Mouse (Mus musculus) hindbrain, embryonic 11.5 days (tissue): Measurements from ENCODE around the gene Lrguk. TPM values are rescaled to one million over a fixed set of nuclear protein-coding genes. Genes with fewer than 3 reads are reported as not detected.
A peak's percentile ranks its signal among the peaks of the same experiment; 100 is the strongest.

ENCODE experiments used
- ATAC-seq: fragments of 200-750 bp; cut with Nextera tagmentation; 2 replicates; pipeline ENCODE4 v1.8.0; 2017; ENCODE audit warnings: mild to moderate bottlenecking, moderate TSS enrichment, moderate library complexity; ENCODE audit not compliant: low FRiP score
- DNase-seq: peaks from one replicate; pipeline ENCODE4 v3.0.0-alpha.2; 2015; ENCODE audit warnings: low spot score
- H3K27ac ChIP-seq: fragments of 300-500 bp; sonication (generic); 2 replicates; pipeline ENCODE4 v1.5.1; 2014; ENCODE audit warnings: mild to moderate bottlenecking, low read depth, low read length
- H3K27me3 ChIP-seq: fragments of 300-500 bp; sonication (generic); 2 replicates; pipeline ENCODE4 v1.6.1; 2014; ENCODE audit warnings: mild to moderate bottlenecking, low read length, moderate library complexity, mixed read lengths; ENCODE audit not compliant: control insufficient read depth, insufficient read depth
- H3K36me3 ChIP-seq: fragments of 300-500 bp; sonication (generic); 2 replicates; pipeline ENCODE4 v1.6.1; 2014; ENCODE audit warnings: mild to moderate bottlenecking, low read length, moderate library complexity, mixed read lengths; ENCODE audit not compliant: control insufficient read depth, insufficient read depth
- H3K4me1 ChIP-seq: fragments of 300-500 bp; sonication (generic); replicated peaks from 2 replicates; pipeline ENCODE4 v1.6.1; 2014; ENCODE audit warnings: low read length, mixed read lengths; ENCODE audit not compliant: control insufficient read depth, insufficient read depth
- H3K4me2 ChIP-seq: fragments of 300-500 bp; sonication (generic); replicated peaks from 2 replicates; pipeline ENCODE4 v1.6.1; 2014; ENCODE audit warnings: mild to moderate bottlenecking, low read depth, low read length
- H3K4me3 ChIP-seq: fragments of 300-500 bp; sonication (generic); 2 replicates; pipeline ENCODE4 v1.5.1; 2014; ENCODE audit warnings: low read depth, low read length
- H3K9ac ChIP-seq: fragments of 300-500 bp; sonication (generic); 2 replicates; pipeline ENCODE4 v1.6.1; 2014; ENCODE audit warnings: low read depth, low read length
- H3K9me3 ChIP-seq: fragments of 300-500 bp; sonication (generic); 2 replicates; pipeline ENCODE4 v1.6.1; 2016; ENCODE audit warnings: low read length; ENCODE audit not compliant: control insufficient read depth
- WGBS: fragments of 180-500 bp; shearing (Covaris S2); extraction: QIAGEN DNeasy Blood & Tissue Kit; methylation state at CpG from one replicate; pipeline ENCODE4 v1.1.7; 2014; 5-methylcytosine and 5-hydroxymethylcytosine counted together
- polyA plus RNA-seq: library from polyadenylated mRNA; unstranded; fragments of >200 nt; fragmentation: Nextera tagmentation; extraction: Ambion mirVana; gene quantifications from 2 replicates; pipeline ENCODE4 v1.2.1, GENCODE M21; 2014

Gene Lrguk
- polyA plus RNA-seq, result 0.63 and 1.9 TPM in 2 replicates

DNA sequence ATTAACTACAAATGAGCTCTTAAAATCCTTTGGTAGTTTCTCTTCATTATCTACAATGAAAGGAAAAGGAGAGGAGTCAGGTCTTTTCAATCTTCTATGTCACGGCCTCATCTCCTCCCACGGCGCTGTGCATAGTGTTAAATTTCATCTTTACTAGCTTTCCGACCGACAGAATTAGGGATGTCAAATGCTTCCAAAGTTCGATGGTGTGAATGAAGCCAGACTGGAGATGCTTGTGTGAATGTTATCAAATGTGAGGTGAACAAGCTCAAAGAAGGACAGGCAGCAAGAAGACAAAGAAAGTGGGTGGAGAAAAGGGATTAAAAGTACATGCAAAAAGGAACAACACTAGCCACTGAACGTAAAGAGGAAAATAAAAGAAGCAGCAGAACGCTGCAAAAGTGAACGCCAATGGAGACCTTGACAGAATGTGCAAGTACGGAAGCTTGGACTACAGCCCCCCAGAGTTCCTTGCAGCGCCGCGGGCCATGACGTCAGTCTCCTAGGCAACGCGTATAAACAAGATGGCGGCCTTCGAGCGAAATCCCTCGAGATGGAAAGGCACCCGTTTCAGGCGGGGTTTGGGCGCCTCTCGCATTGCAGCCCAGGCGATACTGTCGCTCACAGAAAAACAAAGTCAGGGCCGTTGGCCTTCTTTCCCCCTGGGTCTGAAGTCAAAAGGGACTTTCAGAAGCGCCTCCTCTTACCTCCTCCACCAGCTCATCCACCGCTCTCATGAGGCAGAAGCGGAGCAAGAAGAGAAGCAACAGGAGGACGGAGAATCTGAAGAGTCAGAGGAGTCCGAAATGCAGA, at the start of gene Lrguk:
Gene Lrguk (plus strand): TSS at position 516 of the 813 bp plus-strand sequence.
- Histone ChIP-seq H3K27me3 (no peaks in the 10 kb centered on the region), H3K9me3 (no peaks in the 10 kb centered on the region), H3K27ac (no peak within 1 kb of the TSS), H3K4me3 (peak within 1 kb of the TSS; percentile 65), H3K9ac (peak within 1 kb of the TSS; percentile 59), H3K36me3 (no peaks in the 10 kb centered on the region), H3K4me2 (peak within 1 kb of the TSS; percentile 88), H3K4me1 (no peaks in the 10 kb centered on the region)
- ATAC-seq (peak; percentile 93), DNase-seq (peak; percentile 92)
- 6% methylated on average over 32 of the region's 32 CpGs for WGBS

DNA sequence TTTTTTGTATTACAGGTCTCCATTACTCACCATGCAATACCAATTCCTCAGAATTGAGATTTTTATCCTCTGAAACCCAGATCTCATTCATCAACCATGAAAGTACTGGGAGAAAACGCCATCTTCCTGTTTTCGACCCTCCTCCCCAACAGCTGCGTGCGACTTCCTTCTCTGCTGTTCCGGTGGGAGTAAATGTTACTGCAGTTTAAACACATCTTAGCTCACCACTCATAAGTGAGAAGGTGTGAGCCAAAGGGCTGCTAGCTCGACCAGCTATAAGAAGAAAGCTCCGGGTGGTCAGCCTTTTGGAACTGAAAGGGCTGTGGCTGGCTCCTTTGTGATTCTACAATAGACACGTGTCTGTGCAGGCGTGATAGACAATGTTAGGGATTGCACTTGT, 46.5 kb upstream of the Lrguk start:
- WGBS, result 82% methylated on average over 9 of the region's 9 CpGs
- Histone ChIP-seq H3K4me2 (no peak overlapping the region), H3K4me3 (no peak overlapping the region), H3K27ac (no peak overlapping the region), H3K4me1 (no peaks in the 10 kb centered on the region), H3K36me3 (no peaks in the 10 kb centered on the region), H3K9me3 (no peaks in the 10 kb centered on the region), H3K27me3 (no peaks in the 10 kb centered on the region), H3K9ac (no peak overlapping the region)
- DNase-seq (no peak), ATAC-seq (no peak)

DNA sequence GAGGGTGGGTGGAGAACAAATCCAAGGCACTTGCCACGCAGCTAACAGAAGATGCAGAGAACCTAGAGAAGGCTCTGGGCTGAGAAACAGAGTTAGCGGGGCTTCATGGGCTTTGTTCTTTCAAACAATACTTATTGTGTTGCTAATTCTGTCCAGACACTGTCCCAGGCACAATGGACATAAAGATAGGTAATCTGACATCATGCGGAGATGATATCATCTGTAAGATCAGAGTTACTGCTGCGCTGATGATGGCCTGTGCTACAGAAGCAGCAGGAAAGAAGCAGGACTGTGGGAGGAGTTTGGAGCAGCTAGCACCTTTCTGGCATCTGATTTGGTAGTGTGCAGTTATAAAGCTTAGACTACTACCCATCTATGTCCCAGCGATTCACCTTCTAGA, 42.1 kb upstream of the Lrguk start:
- H3K9me3 ChIP-seq, result no peaks in the 10 kb centered on the region
- no peaks in the 10 kb centered on the region for H3K36me3 ChIP-seq
- H3K4me1 ChIP-seq, result no peaks in the 10 kb centered on the region
- H3K4me2 ChIP-seq, result no peak overlapping the region
- H3K9ac ChIP-seq, result no peak overlapping the region
- DNase-seq, result no peak
- no peaks in the 10 kb centered on the region for H3K27me3 ChIP-seq
- no peak for ATAC-seq
- no peak overlapping the region for H3K27ac ChIP-seq
- 71% methylated on average over 5 of the region's 5 CpGs for WGBS
- H3K4me3 ChIP-seq, result no peak overlapping the region

DNA sequence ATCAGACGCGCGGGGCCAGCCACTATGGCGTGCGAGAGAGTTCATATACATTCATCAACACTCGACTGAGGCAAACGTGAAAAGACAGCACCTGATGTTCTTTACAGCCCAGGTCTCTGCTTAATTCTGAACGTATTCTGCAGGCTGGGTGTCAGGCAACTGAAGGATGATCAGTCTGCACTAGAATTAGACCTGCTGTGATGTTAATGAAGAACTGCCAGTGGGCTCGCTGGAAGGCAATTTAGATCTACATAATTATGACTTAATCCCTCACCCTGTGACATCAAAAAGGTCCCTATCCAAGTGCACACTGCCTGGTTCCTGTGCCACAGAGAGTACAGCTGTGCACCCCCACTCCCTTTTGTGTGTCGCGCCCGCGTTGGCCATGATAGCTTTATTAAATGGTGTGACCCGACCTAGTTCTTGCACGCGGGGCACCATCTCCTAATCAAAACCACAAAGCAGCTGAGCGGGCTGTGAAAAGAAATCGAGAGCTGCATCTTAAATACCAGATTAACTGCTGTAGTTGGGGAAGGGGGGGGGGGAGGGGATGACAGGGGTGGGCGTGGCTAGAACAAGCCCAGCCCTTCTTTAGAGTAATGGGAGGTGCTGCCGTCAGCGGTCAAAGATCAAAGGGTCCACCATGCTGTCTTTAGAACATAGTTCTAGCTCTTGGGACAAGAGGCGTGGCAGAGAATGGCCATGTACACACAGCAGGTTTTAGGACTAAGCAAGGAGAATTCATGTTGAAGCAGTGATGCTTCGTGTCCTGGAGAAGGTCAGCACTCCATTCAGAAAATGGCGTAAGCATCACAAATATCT, 36.8 kb upstream of the Lrguk start:
- H3K4me1 ChIP-seq, result no peaks in the 10 kb centered on the region
- no peaks in the 10 kb centered on the region for H3K27me3 ChIP-seq
- H3K27ac ChIP-seq, result peak overlapping the region; percentile 60; the same call in 1 of the 2 replicates
- H3K4me2 ChIP-seq, result no peak overlapping the region
- no peak overlapping the region for H3K9ac ChIP-seq
- H3K36me3 ChIP-seq, result no peaks in the 10 kb centered on the region
- 37% methylated on average over 24 of the region's 24 CpGs for WGBS
- no peaks in the 10 kb centered on the region; the same call in 1 of the 2 replicates for H3K9me3 ChIP-seq
- ATAC-seq, result peak; percentile 83
- H3K4me3 ChIP-seq, result no peak overlapping the region
- peak; percentile 58 for DNase-seq

DNA sequence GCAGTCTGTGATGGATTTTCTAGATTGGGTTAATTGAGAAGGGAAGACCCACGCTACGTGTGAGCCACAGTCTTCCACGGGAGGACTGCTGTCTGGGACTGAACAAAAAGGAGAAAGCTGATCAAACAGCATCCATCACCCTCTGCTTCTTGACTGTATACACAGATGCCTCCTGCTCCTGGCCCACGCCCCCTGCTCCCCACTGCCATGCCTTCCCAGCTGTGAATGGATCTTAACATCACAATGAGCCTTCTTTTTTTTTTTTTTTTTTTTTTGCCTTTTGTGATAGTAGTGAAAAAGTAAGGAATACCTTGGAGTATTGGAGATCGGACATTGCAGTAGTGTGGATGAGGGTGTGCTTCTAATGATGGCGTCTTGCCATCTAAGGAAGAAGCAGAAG, 35.4 kb upstream of the Lrguk start:
- no peak overlapping the region for H3K9ac ChIP-seq
- H3K4me2 ChIP-seq, result no peak overlapping the region
- H3K4me1 ChIP-seq, result no peaks in the 10 kb centered on the region
- H3K27ac ChIP-seq, result no peak overlapping the region
- no peaks in the 10 kb centered on the region; the same call in 1 of the 2 replicates for H3K9me3 ChIP-seq
- DNase-seq (no peak), ATAC-seq (no peak)
- 44% methylated on average over 6 of the region's 6 CpGs for WGBS
- no peaks in the 10 kb centered on the region for H3K27me3 ChIP-seq
- no peak overlapping the region for H3K4me3 ChIP-seq
- no peaks in the 10 kb centered on the region for H3K36me3 ChIP-seq

DNA sequence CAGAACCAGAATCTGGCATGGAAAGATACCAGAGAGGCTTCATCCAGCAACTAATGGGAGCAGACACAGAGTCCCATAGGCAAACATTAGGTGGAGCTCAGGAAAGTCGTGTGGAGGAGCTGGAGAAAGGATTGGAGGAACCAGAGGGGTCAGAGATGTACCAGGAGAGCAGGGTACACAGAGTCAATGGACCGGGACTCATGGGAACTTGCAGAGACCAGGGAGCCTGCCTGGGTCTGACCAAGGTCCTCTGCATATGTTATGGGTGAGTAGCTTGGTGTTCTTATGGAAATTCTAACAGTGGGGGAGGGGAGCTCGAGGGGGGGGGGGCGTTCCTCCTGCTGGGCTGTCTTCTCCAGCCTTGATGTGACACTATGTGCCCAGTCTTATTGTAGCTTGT, 30.7 kb upstream of the Lrguk start:
- Histone ChIP-seq H3K4me1 (no peaks in the 10 kb centered on the region), H3K36me3 (no peaks in the 10 kb centered on the region), H3K9me3 (no peaks in the 10 kb centered on the region), H3K4me2 (no peak overlapping the region), H3K9ac (no peak overlapping the region), H3K27me3 (no peaks in the 10 kb centered on the region), H3K27ac (no peak overlapping the region), H3K4me3 (no peak overlapping the region)
- 50% methylated on average over 3 of the region's 4 CpGs for WGBS
- no peak for DNase-seq
- no peak for ATAC-seq

DNA sequence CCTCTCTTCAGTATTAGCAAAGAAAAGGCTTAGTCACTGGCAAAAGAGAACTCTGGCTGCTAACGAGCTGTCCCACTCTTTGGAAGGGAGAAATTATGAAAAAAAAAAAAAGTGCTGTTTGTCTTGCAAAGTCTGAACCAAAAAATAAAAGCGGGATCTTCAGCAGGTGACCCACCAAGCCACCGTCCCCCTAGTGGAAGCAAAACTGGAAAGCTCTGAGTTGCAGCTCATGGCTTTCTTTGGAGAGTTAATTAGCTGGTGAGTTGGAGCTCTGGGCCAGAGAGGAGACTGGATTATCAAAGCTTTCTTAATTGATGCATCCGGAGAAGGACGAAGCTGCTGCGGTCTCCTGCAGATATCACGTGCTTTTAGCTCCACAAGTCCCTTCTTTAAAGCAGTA, 29.7 kb upstream of the Lrguk start:
- ATAC-seq, result no peak
- no peak for DNase-seq

DNA sequence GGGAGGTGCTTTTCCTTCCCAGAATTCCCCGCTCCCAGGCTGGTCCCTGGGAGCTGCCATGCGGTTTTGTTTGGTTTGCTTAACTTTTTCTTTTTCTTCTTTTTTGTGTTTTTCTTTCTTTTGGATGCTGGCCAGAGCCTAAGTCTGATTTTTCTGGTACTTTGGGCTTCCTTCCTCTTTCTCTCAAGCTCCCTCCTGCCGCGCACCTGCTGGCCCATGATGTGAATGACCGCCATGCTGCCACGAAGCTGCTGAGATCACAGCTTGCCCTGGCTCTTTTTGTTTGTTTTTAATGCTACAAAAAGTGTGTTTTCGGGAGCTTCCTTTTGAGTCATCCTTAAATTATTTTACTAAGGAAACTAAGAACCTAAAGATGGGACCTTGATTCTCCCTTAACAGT, 28.6 kb upstream of the Lrguk start:
- no peak for ATAC-seq
- Histone ChIP-seq H3K27ac (no peak overlapping the region), H3K4me1 (no peaks in the 10 kb centered on the region), H3K4me2 (no peak overlapping the region), H3K4me3 (no peak overlapping the region), H3K36me3 (no peaks in the 10 kb centered on the region), H3K9me3 (no peaks in the 10 kb centered on the region), H3K9ac (no peak overlapping the region), H3K27me3 (no peaks in the 10 kb centered on the region)
- DNase-seq, result no peak
- 94% methylated on average over 7 of the region's 7 CpGs for WGBS

More for the DNA sequence above, 29.7 kb upstream of the Lrguk start:
- Histone ChIP-seq H3K4me1 (no peaks in the 10 kb centered on the region), H3K4me3 (no peak overlapping the region), H3K4me2 (no peak overlapping the region), H3K9me3 (no peaks in the 10 kb centered on the region), H3K27me3 (no peaks in the 10 kb centered on the region), H3K27ac (no peak overlapping the region), H3K9ac (no peak overlapping the region), H3K36me3 (no peaks in the 10 kb centered on the region)
- 39% methylated on average over 7 of the region's 7 CpGs for WGBS
